Mouse (Mus musculus) naive thymus-derived CD4-positive, alpha-beta T cell, adult 5 months (primary cell): ENCODE results near the gene Pramel5. TPM values are rescaled to one million over a fixed set of nuclear protein-coding genes. Genes with fewer than 3 reads are reported as not detected.

ENCODE experiments used
- polyA plus RNA-seq: library from polyadenylated mRNA; unstranded; fragments of 100-300 nt; shearing (Covaris generic); gene quantifications from one replicate; pipeline ENCODE4 v1.2.1, GENCODE M21; 2017

Pramel5 gene
- polyA plus RNA-seq = not detected

GRCm38 (mm10) chr4:144280388-144280787 is at the start of gene Pramel5:
Gene Pramel5 (minus strand): TSS chr4:144280488.

DNA sequence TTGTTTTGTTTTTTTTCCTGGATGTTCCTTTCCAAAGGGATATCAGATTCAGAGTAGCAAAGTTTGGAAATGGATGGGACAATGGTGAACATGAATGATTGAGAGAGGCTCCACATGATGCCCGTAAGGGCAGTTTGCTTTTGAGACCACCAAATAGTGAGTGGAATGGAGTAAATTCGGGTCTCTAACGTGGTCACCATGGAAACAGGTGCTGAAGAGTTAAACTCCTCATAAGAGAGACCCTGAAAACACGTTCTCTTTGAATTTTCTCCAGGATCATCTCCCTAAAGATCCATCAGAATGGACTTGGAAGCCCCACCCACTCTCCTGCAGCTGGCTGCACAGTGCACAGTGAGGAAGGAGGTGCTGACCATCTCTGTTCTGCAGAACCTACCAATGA is 49.7 kb upstream of the Pramel5 start, which contains the start of gene Gm13128:
TSS of gene Gm13128 (plus strand) at position 301 of the 400 bp plus-strand sequence.

Other genes with a start within 250 kb of the Pramel5 start
- 0.40 TPM for gene Pramel4, start 221.4 kb downstream of the Pramel5 start, polyA plus RNA-seq
- gene Gm13102, start 174.0 kb downstream of the Pramel5 start, polyA plus RNA-seq = not detected
- gene Oog3, start 117.8 kb downstream of the Pramel5 start, polyA plus RNA-seq = not detected
- not detected for gene Oog2, start 89.8 kb downstream of the Pramel5 start, polyA plus RNA-seq
- gene C87977, start 67.2 kb downstream of the Pramel5 start, polyA plus RNA-seq = not detected
- gene Gm13128, start 49.8 kb upstream of the Pramel5 start, polyA plus RNA-seq = not detected
- gene Gm13119, start 77.5 kb upstream of the Pramel5 start, polyA plus RNA-seq = not detected
- not detected for gene Pramef20, start 97.4 kb upstream of the Pramel5 start, polyA plus RNA-seq
- not detected for gene Pramef12, start 128.0 kb upstream of the Pramel5 start, polyA plus RNA-seq
- gene 1700012P22Rik, start 158.3 kb upstream of the Pramel5 start, polyA plus RNA-seq = not detected
- not detected for gene Gm9944, start 172.8 kb upstream of the Pramel5 start, polyA plus RNA-seq
- gene Aadacl3, start 183.3 kb upstream of the Pramel5 start, polyA plus RNA-seq = not detected
- gene 9430007A20Rik, start 239.3 kb upstream of the Pramel5 start, polyA plus RNA-seq = not detected